Mouse (Mus musculus): Measurements from ENCODE around the gene Wdr63. TPM values are rescaled to one million over a fixed set of nuclear protein-coding genes. Genes with fewer than 3 reads are reported as not detected.

Gene Wdr63
- total RNA-seq, 2 experiments from 2014 or later, result 0.39 to 0.50 TPM

- intact Hi-C loops (cut with DNase I), result loop anchor here (5.0 kb wide), 1 partner anchor 107 kb away; no protein-coding TSS in a partner anchor
- DNase-seq (ENCODE audit: low spot score in 2 of 2), result no peak
These were observed 48.5 kb downstream of the Wdr63 start for GRCm38 (mm10) chr3:146059356-146059926.

DNA sequence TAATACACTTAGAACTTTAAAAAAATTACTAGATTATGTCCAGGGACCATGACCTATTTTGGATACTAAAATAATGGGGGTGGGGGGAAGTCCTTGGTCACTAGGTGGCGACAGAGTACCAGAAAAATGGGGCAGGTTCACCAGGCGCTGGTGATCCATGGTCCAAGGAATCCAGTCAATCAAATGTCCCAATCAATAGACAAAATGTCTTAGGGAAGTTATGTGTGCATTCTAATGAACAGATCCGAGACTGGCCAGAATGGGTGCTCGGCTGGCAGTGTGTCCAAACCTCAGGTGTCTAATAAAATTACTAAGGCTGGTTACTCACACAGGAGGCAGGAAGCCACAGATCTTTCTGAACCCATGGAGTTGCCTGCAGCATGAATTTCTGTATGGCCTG, 49.7 kb downstream of the Wdr63 start:
- peak; percentile 14 to 21 for DNase-seq (ENCODE audit: low spot score in 2 of 2)
- intact Hi-C loops (cut with DNase I), result loop anchor here (1.0 to 5.0 kb wide), 2 partner anchors 106 to 120 kb away; no protein-coding TSS in a partner anchor

DNA sequence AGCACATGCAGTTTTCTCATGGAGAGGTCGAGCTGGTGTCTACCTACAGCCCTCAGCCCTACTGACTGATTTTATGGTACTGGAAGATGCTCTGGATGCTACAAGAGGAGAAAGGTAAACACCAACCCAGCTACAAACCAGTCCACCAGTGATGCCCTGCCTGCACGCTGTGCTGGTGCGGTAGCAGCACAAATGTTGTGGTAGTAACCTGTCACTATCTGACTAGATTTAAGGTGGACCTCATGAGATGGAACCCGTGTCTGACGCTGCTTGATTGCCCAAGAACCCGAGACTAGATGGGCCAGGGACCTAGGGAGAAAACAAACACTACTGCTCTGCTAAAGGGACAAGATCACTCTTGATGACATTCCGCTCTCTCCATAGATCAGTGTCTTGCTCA, 50.8 kb downstream of the Wdr63 start:
- intact Hi-C loops (cut with DNase I), result loop anchor here (5.0 kb wide), 1 partner anchor 105 kb away; no protein-coding TSS in a partner anchor
- DNase-seq (ENCODE audit: low spot score in 2 of 2), result no peak

- no peak for DNase-seq (ENCODE audit: low spot score in 2 of 2)
- intact Hi-C loops (cut with DNase I), result no loop called here
These were observed 54.1 kb downstream of the Wdr63 start for GRCm38 (mm10) chr3:146053873-146054272.

DNA sequence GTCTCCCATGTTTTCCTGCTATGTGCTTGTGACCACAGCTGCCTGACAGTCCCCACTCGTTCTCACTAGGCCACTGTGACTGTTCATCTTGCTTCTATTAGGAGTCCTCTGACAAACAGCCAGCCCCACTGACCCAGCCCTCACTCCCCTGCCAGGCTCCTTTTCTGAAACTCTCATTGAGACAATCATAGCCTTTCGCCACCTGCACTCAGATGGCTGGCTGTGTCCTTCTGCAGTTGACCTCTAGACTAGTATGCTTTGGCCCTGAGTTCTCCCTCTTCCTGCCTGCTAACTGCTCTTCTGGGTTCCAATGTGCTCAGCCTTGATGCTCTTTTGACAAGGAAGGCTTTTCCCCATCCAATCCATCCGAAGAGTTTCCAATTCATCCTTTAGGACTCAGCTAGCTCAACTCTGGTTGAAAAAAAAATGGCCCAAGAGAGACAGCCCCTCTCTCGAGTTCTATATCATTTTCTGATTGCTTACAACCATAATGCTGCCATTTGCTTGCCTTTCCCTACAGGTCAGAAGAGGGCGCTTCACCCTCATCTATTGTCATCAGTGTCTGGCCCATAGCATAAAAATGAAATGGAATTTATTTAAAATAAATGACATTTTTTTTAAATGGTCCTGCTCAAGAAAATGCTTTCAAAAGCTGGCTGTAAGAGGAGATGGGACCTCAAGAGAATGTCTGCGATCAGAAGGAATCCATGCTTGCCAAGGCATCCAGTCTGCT, 54.7 kb downstream of the Wdr63 start:
- intact Hi-C loops (cut with DNase I), result no loop called here
- no peak for DNase-seq (ENCODE audit: low spot score in 2 of 2)

GRCm38 (mm10) chr3:146051277-146052007, 56.5 kb downstream of the Wdr63 start:
- peak in 1 of 2 experiments; percentile 10 for DNase-seq (ENCODE audit: low spot score in 2 of 2)
- intact Hi-C loops (cut with DNase I), result no loop called here

DNA sequence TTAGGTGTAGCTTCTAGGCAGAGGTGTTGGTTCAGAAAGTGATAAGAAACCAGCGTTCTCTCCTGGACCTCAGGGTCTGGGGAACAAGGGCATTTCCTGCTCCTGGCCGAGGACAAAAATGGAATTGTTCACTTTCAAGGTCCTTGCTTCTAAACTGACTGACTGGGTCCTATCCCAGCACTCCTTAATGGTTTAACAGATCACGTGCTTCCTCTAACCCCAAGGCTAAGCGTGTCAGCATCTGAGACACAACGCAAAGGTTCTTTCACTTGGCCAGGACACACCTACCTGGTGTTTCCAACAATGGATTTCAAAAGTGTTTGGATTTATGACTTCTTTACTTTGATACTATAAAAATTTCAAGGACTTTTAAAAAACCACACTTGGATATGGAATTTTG, 58.0 kb downstream of the Wdr63 start:
- intact Hi-C loops (cut with DNase I), result no loop called here

DNA sequence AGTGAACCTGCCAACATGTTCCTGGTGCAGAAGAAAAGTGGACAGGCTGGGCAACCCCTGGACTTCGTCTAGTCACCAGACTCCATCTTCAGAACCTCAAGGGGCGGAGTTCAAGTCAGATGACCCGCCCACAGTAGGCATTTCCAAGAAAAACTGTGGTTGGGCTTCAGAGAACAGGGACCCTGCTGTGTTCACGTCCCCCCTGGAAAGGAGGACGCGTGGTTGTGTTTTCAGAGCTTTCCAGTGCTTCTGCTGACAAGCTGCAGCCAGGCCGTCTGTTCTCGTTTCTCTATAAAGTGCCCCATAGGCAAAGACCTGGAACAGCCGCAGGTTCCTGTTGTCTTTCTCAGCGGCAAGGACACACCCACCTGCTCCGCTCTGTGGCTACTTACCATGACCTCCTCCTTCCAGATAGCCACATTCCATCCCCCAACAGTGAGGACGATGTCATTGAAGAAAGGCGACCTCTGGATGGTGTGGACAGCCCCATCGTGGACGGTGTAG, 60.2 kb downstream of the Wdr63 start:
- intact Hi-C loops (cut with DNase I), result no loop called here
- no peak for DNase-seq (ENCODE audit: low spot score in 2 of 2)

More for the DNA sequence above, 58.0 kb downstream of the Wdr63 start:
- DNase-seq (ENCODE audit: low spot score in 2 of 2), result no peak

- intact Hi-C loops (cut with DNase I), result no loop called here
These were observed 61.9 kb downstream of the Wdr63 start for GRCm38 (mm10) chr3:146046076-146046475.

DNA sequence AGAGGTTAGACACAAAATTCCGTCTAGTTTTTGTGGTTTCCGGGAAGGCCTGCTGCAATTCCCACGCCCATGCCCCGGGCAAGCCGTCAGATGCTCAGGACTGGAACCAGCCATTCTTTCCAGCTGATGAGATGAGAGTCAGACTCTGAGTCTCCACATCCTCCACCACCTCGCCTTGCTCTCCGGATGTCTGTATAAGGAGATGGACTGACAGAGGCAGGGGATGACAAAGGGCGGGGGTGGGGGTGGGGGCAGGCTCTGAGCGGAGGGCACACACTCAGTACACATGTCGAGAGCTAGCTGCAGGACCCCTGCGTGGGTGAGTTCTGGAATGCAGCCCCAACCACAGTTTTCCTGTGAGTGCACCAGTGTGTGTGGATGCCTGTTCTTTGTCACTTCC, 63.0 kb downstream of the Wdr63 start:
- DNase-seq (ENCODE audit: low spot score in 2 of 2), result no peak
- intact Hi-C loops (cut with DNase I), result no loop called here

More at GRCm38 (mm10) chr3:146046076-146046475, 61.9 kb downstream of the Wdr63 start:
- DNase-seq (ENCODE audit: low spot score in 2 of 2), result no peak

DNA sequence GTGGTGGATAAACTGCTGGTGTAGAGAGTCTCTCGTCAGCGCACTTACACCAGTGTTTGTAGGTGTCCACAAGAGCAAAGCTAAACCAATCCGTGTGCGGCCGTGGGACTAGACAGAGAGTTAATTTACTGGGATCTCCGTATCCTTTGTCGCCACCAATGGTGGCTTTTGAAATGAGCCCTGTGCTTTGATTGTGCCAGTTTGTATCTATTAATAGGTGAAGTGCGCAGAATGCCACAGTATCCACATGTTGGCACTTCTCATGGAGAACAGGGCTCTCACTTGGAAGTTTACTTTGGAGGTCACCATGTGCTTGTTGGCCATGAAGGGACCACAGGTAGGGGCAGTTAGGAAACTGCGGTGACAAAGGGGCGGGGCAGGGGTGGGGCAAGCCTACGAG, 66.5 kb downstream of the Wdr63 start:
- intact Hi-C loops (cut with DNase I), result no loop called here
- DNase-seq (ENCODE audit: low spot score in 2 of 2), result no peak

- no peak for DNase-seq (ENCODE audit: low spot score in 2 of 2)
- intact Hi-C loops (cut with DNase I), result no loop called here
These were observed 68.6 kb downstream of the Wdr63 start for GRCm38 (mm10) chr3:146039132-146039903.

DNA sequence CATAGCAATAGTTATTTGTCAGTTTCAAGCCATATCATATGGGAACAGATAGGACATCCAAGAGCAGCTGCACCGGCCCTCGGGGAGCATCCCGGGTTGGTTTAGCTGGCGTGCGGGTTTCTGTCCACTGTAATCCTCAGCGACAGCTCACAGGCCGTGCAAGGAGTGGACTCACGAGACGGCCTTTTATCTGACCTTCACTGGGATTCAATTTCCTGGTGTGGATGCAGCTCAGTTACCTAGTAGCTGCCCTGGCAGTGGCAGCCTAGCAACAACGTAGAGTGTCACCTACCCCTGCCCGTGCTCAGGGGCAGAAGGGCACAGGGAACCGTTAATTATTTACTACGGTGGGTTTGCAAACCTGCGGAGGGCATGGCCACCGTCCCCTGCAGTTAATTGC, 70.0 kb downstream of the Wdr63 start:
- DNase-seq (ENCODE audit: low spot score in 2 of 2), result no peak
- intact Hi-C loops (cut with DNase I), result no loop called here

DNA sequence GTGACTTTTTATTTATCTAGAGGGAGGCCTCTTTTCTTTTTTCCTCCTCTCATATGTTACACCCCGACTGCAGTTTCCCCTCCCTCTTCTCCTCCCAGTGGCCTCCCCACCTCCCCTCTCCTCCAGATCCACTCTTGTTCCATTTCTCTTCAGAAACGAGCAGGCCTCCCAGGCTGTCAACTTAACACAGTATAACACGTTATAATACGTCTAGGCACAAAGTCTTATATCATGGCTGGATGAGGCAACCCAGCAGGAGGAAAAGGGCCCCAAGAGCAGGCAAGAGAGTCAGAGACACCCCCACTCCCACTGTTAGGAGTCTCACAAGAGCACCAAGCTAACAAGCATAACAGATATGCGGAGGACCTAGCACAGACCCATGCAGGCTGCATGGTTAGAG, 75.0 kb downstream of the Wdr63 start:
- intact Hi-C loops (cut with DNase I), result no loop called here
- no peak for DNase-seq (ENCODE audit: low spot score in 2 of 2)

DNA sequence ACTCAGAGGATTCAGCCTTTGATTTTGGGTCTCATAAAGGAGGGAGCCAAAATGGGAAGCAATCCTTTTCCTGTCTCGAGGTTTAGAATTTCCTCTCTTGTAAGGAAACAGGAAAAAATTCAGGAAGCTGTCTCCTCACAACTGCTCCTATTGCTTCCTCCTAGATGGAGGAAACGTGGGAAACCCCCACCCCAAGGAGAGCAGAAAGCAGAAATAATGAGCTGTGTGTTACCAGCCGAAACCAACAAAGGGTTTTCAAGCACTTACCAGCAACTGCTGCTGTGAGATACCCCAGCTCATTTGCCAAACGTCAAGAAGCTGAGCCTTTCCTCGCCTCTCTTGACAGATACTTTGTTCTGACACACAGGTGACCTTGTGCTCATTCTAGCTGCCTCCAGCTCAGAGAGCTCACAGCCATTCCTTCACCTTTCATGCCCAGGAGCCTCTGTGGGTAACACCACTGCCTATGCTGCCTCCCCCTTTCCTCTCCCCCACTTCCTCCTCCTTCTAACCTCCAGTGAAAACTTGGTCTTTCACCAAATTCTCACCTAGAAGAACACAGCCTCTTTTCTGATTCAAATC, 77.6 kb downstream of the Wdr63 start:
- intact Hi-C loops (cut with DNase I), result no loop called here
- DNase-seq (ENCODE audit: low spot score in 2 of 2), result no peak

DNA sequence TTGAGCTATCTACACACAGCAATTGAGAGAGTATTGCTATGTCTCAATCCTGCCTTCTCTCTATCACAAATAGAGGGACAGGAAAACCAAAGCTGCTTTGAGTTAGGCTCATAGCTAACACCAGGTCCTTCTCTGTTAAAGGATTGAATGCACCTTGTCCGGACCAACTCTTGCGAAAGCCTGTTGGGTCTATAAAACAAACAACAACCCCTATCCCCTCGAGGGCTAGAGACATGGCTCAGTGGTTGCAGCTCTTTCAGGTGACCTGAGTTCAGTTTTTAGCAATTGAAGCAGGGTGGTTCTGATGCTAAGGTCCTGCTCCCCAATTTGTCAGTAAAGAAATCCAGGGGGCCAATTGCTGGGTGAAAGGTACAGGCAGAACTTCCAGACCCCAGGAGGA, 78.7 kb downstream of the Wdr63 start:
- intact Hi-C loops (cut with DNase I), result no loop called here
- no peak for DNase-seq (ENCODE audit: low spot score in 2 of 2)

GRCm38 (mm10) chr3:146028406-146028805, 79.5 kb downstream of the Wdr63 start:
- DNase-seq (ENCODE audit: low spot score in 2 of 2), result no peak
- intact Hi-C loops (cut with DNase I), result no loop called here

DNA sequence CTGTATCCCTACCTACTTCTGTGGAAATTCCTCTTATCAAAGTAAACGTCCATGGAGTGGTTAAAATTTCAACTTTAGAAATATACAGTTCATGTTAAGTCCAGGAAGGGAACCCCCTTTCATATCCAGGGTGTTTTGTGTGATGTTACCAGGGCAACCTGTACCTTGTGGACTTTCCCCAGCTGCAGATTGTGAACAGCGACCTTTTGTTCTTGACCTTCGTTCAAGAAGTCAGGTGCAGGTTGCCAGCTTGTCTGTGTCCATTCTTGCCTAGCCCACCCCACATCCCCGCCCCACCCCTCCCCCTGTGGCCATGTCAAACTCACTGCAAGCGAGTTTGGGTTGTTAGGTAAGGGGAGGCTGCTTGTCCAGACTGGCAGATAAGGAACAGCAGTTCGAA, 80.8 kb downstream of the Wdr63 start:
- intact Hi-C loops (cut with DNase I), result no loop called here
- no peak for DNase-seq (ENCODE audit: low spot score in 2 of 2)

- intact Hi-C loops (cut with DNase I), result no loop called here
- no peak for DNase-seq (ENCODE audit: low spot score in 2 of 2)
These were observed 82.4 kb downstream of the Wdr63 start for GRCm38 (mm10) chr3:146025499-146025898.
